Mouse (Mus musculus): ENCODE data around the gene C1qtnf2. TPM values are rescaled to one million over a fixed set of nuclear protein-coding genes. Genes with fewer than 3 reads are reported as not detected.

The C1qtnf2 gene
- total RNA-seq, 2 experiments from 2014 or later = 11.7 to 13.7 TPM

DNA sequence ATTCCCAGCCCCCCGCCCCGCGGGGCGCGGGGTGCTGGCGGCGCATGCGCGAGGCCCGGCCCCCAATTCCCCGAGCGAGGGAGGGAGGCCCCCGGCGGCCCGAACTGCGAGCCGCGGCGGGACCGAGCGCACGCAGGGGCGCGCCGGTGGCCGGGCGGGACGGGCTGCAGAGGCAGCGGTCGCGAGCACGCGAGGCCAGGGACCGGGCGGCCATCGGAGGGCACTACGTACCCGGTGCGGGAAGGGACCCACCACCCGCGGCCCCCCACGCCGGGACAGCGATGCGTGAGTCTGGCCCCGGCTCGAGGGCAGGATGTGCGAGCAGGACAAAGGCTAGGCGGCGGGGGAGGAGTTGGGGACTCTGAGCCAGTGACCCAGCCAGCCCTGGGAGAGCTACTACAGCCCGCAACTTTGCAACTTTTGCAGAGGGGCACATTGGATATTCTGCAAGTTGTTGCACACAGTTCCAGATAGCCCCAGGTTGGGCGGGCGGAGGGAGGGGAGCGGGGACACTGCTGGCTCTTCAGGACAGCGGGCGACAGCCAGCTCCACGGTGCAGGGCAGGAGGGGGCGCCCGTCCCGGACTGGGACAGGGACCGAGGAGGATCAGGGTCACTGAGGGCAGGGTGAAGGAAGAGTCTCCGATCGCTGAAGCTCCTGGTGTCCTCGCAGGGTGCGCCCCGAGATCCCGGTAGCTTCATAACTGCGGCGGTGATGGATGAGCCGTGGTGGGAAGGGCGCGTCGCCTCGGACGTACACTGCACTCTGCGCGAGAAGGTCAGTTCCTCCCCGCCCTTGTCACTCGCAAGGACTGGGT is 54.8 kb downstream of the C1qtnf2 start, which contains the start of gene Ccnjl:
Gene Ccnjl (plus strand): TSS at position 102 of the 817 bp plus-strand sequence.
- intact Hi-C loops (cut with DNase I) = no loop called here
- peak; percentile 74 for DNase-seq

DNA sequence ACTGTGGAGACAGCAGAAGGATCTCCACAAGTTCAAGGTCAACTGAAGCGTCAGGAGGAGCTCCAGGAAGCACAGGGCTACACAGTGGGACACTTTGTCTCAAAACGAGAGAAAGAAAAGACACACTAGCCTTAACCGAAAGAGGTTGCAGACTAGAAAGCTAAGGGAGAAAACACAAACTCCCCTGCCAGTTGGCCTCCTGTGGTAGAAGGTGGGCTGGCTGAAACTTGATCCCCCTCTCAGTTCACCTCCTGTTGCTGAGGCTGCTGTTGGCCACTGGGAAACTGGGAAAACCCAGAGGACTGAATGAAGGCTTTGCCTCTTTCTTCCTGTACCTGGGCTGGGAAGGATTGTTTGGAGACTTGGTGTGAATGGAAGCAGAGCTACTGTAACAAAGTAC is 56.0 kb downstream of the C1qtnf2 start:
- no peak for DNase-seq
- intact Hi-C loops (cut with DNase I) = no loop called here

DNA sequence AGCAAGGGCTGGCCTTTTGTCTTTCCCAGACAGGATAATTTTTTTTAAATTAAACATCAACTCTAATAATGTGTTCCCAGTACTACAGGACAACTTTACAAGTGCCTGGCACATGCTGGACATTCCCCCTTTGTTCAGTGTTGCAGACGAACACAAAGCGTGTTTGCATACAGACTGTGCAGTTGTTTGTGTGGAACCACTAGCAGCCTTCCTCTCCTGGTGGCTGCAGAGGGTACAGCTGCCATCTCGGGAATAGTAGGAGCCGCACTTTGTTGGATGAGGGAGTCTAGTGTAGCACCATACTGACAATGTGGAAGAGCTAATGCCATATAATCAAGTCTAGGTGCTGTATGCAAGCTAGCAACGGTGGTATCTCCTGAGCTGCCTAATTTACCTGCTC is 57.5 kb downstream of the C1qtnf2 start:
- DNase-seq = no peak

DNA sequence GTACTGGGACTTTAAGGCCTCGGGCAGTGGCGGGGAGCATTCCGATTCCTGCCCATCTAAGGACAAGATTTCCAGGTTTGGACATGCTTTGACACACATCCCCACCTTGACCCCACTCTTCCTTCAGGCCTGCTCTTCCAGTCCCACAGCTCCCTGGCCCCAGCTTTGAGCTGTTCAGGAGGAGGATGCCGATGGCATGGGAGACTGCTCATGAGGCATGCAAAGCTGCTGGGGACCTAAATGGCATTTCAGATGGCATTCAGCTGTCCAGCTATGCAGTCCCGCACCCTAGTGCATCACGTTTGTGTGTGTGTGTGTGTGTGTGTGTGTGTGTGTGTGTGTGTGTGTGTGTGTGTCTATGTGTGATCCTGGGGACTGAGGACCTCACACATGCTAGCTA is 63.0 kb downstream of the C1qtnf2 start:
- intact Hi-C loops (cut with DNase I) = no loop called here
- no peak for DNase-seq

More for the DNA sequence above, 57.5 kb downstream of the C1qtnf2 start:
- intact Hi-C loops (cut with DNase I) = no loop called here

DNA sequence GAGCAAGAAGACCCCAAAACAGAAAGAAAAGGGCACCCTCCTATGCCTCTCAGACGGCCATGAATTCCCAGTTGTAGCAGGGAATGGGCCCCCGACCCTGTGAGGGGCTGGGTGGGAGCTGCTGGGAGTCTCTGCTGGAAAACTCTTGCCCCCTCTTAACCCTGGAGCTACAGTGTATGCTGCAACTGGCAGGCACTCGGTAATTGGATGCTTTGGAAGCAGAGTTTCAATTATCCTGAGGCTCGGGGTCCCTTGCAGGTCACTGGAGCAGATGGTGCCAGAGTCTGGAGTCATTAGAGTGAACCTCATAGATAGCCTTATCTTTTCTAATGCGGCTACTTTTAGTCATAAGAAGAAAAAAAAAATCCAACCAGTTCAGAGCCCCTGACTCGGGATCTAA is 65.8 kb downstream of the C1qtnf2 start:
- intact Hi-C loops (cut with DNase I) = no loop called here
- DNase-seq = no peak

Other genes with a start within 250 kb of the C1qtnf2 start
- 10 to 100 TPM; 12.5 to 14.0 TPM for gene Pttg1, start 48.0 kb upstream of the C1qtnf2 start, total RNA-seq (2021)
- 10 to 100 TPM; 36.6 to 41.8 TPM for gene Slu7, start 40.5 kb upstream of the C1qtnf2 start, total RNA-seq (2021)
- gene Ccnjl, start 54.5 kb downstream of the C1qtnf2 start, total RNA-seq (2021) = 1 to 10 TPM; 4.8 to 5.3 TPM
- 1 to 10 TPM; 1.7 to 2.2 TPM for gene 4933415A04Rik, start 112.8 kb downstream of the C1qtnf2 start, total RNA-seq (2021)
- not detected for gene Fabp6, start 127.3 kb downstream of the C1qtnf2 start, total RNA-seq (2021)
- 10 to 100 TPM; 61.1 to 70.5 TPM for gene Pwwp2a, start 207.7 kb downstream of the C1qtnf2 start, total RNA-seq (2021)